Mouse (Mus musculus) forelimb bud, embryonic 11.5 days (tissue): ENCODE measurements around the gene Zfhx2.

ENCODE experiments used
- DNase-seq: peaks from one replicate; pipeline ENCODE4 v3.0.0-alpha.2; 2012; ENCODE audit warnings: low read depth, low spot score

The Zfhx2 gene

GRCm38 (mm10) chr14:55092011-55092577, at the start of gene Zfhx2:
Zfhx2 (minus strand) TSS chr14:55092324.
- peak; percentile 89 for DNase-seq

DNA sequence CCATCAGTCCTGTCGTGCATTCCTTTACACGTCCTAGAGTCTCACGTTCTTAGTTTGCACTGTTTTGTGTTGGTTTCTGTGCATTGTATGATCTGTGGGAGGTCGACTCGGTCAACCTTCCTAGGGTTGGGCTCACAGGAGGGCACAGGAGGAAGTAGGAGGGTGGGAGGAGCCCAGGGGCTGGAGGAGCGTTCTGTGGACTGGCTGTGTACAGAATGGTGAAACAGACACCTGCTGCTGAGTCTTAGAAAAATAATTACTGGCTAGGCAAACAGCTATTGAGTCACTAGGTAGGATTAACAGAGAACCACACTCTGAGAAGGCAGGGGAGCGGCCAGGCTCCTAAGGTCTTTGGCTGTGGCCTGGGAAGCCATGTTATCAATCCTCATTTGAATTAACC, 47.2 kb upstream of the Zfhx2 start:
- no peak for DNase-seq

- DNase-seq, result no peak
These were observed 43.6 kb upstream of the Zfhx2 start for GRCm38 (mm10) chr14:55135676-55136075.

GRCm38 (mm10) chr14:55126521-55126920, 34.4 kb upstream of the Zfhx2 start:
- DNase-seq, result no peak

DNA sequence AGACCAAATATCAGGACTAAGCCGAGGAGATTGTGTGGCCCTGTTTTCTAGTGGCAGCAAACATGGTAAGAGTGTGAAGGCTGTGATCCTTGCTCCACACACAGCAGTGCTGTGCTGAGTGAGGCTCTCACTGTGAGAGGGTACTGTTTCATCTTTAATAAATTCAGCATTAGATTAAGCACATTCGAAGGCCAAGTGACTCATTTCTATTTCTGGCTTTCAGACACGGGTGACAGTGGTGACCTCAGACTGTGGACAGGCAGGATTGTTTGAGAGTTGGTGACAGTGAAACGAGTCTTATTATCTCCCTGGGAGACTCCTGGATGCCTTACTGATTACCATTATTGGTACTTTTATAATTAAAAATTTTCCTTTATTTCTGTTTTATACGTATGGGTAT, 33.6 kb upstream of the Zfhx2 start:
- no peak for DNase-seq

DNA sequence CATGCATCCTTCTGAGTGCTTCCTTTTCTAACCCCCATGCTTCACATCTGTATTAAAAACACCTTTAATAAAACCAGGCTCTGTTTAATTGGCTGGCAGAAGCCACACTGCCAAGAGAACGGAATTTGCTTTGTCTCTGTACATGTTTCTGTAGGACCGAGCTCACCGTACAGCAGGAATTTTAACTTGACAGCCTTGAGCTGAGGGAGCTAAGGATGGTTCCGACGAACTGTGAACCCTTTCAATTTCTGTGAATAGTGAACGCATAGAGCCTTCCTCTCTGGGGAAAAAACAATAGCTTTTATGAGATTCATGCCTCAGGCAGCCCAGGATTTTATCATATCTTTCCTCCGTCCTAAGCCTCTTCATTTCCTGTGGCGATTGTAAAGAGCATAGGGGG, 30.2 kb upstream of the Zfhx2 start:
- no peak for DNase-seq

- DNase-seq, result peak; percentile 82
These were observed 29.8 kb upstream of the Zfhx2 start for GRCm38 (mm10) chr14:55121947-55122346.

DNA sequence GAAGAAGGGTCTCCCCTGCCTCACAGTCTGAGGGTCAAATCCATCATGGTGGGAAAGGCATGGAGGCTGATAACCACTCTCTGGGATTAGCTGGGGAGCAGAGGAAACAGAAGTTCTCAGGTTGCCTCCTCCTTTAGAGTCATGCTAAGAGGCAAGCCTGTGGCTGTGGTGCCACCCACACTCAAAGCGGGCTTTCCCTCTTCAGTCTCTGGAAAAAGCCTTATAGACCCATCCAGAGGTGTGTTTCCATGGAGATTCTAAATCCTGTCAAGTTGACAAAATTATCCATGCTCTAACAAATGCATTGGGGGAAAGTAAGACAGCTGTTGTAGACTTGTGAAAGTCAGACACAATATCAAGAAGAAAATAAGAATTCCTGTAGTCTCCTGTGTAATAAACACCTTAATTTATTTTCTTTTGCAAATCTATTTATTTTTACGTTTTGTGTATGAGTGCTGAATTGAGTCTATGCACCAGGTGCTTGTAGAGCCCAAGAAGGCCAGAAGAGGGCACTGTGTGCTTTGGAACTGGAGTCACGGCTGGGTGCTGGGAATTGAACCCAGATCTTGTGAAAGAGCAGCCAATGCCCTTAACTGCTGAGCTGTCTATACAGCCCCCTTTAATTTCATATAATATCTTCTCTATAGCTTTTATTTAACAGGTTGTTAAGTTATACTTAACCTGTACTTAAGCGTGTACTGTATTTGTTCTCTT, 27.5 kb upstream of the Zfhx2 start:
- DNase-seq, result no peak

DNA sequence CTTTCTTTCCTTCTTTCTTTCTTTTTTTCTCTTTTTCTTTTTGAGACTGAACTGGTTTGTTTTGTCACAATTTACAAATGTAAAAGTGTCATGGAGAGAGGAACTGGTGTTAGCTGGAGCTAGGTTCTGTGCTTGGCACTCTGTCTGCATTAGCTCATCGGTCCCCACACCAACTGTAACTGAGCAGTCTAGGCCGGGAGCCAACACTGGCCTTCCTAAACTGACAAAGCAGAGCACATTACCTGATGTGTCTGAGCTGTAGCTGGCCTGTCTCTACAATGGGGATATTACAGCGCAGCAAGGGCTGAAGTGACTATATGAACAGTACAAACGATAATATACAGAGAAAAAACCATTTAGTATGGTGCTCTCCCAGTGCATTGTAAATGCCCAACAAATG, 26.7 kb upstream of the Zfhx2 start:
- no peak for DNase-seq

GRCm38 (mm10) chr14:55116425-55117200, 24.5 kb upstream of the Zfhx2 start, which contains the start of gene Jph4:
Jph4 (minus strand) TSS chr14:55116935.
- no peak for DNase-seq

- no peak for DNase-seq
These were observed 23.7 kb upstream of the Zfhx2 start for GRCm38 (mm10) chr14:55115846-55116245.

- no peak for DNase-seq
These were observed 22.9 kb upstream of the Zfhx2 start for GRCm38 (mm10) chr14:55114759-55115701.

- no peak for DNase-seq
These were observed 22.0 kb upstream of the Zfhx2 start for GRCm38 (mm10) chr14:55113975-55114645.

GRCm38 (mm10) chr14:55113351-55113974, 21.3 kb upstream of the Zfhx2 start:
- no peak for DNase-seq

DNA sequence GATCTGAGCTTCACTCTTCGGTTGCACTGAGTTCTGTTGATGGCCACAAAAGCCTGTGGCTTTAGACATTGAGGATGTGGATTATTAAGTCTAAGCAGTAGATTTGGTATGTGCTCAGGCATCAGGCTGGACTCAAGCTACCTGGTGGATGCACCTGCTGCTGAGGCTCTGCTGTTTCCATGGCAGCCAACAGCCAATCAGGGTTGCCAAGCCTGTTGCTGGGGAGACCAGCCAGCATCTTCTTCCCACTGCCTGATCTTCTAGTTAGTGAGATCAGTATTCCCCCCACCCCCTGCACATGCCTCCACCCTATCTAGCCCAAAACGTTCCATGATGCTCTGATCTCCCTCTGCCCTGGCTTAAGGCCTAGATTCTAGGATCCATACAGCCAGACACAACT, 19.6 kb upstream of the Zfhx2 start:
- no peak for DNase-seq

GRCm38 (mm10) chr14:55110076-55110475, 18.0 kb upstream of the Zfhx2 start:
- DNase-seq, result no peak

GRCm38 (mm10) chr14:55109048-55109873, 17.1 kb upstream of the Zfhx2 start:
- DNase-seq, result no peak

- no peak for DNase-seq
These were observed 16.2 kb upstream of the Zfhx2 start for GRCm38 (mm10) chr14:55108202-55108870.

DNA sequence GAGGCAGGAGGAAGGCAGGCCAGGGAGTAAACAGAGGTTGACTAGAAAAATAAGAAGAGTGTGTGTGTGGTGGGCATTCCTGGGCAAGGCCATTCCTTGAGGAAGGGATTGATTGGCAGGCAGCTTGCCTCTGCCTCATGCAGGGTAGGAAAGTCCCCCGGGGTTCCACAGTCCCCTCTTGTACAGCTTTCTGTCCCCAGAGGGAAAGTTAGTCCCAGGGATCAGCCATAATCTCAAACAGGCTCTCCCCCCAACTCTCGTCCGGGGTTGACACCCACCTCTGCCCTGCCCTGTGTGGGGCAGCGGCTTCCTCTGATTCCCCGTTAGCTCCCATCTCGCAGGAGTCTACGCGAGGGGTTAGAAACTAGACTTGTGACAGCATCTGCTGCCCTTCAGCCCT, 14.9 kb upstream of the Zfhx2 start:
- no peak for DNase-seq
